Mouse (Mus musculus) bone marrow macrophage, adult 2 months (primary cell): ENCODE measurements at regions not wholly inside any gene's neighbourhood (a gene's known extent, or its start where the extent isn't known, plus 50 kb on each side); places are given as distances from the start of the nearest gene placed in this dataset.

Experiments
- CTCF ChIP-seq: IDR thresholded peaks from 2 replicates; pipeline ENCODE4 v1.5.1; 2012; ENCODE audit warnings: low read depth, mild to moderate bottlenecking, low read length, moderate library complexity
- POLR2A ChIP-seq: IDR thresholded peaks from 2 replicates; pipeline ENCODE4 v1.6.1; 2012; ENCODE audit warnings: mild to moderate bottlenecking, low read depth, low read length, borderline replicate concordance

DNA sequence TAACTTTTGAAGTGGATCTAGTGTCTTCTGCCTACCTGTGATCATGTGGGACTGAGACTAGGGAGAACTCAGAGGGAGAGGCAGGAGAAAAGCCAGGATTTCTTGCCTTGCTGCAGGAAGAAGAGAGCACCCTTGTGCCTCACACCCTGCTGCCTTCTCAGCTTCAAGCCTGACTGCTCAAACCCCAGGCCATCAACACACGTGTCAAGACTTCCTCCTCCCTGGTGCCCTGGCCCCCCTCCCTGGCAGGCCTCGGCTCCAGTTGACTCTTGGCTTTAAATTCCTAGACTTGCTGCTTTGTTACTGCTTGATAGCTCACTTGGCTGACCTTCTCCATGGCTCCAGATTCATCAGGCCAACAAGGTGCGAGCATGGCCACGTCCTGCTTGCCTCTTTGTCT, 250.1 kb upstream of the Mki67 start:
- TF ChIP-seq CTCF (no peak), POLR2A (no peak)
